Mouse (Mus musculus) small intestine, adult 2 months (tissue): ENCODE results near the gene Wfdc3. TPM values are rescaled to one million over a fixed set of nuclear protein-coding genes. Genes with fewer than 3 reads are reported as not detected.
"Not testable (repeated sequence)": the region's sequence is repeated elsewhere in the genome, so short reads cannot be mapped to it uniquely, and the experiment has no call there.

Experiments
- H3K27ac ChIP-seq: fragments of 200-500 bp; 2 replicates; pipeline ENCODE4 v1.5.1; 2012; ENCODE audit warnings: low read depth, low read length, control low read depth, inconsistent platforms; ENCODE audit not compliant: insufficient read depth
- H3K27me3 ChIP-seq: fragments of 200-500 bp; 2 replicates; pipeline ENCODE4 v1.6.1; 2012; ENCODE audit warnings: mild to moderate bottlenecking, moderate library complexity, low read length, inconsistent platforms; ENCODE audit not compliant: control insufficient read depth, insufficient read depth
- H3K36me3 ChIP-seq: fragments of 200-500 bp; 2 replicates; pipeline ENCODE4 v1.6.1; 2012; ENCODE audit warnings: mild to moderate bottlenecking, low read length, control low read depth, inconsistent platforms; ENCODE audit not compliant: control insufficient read depth, insufficient read depth
- H3K4me1 ChIP-seq: fragments of 200-500 bp; 2 replicates; pipeline ENCODE4 v1.6.1; 2012; ENCODE audit warnings: low read length, inconsistent platforms, mixed read lengths; ENCODE audit not compliant: control insufficient read depth, insufficient read depth, insufficient read length
- H3K4me3 ChIP-seq: fragments of 200-500 bp; 2 replicates; pipeline ENCODE4 v1.5.1; 2012; ENCODE audit warnings: low read depth, mild to moderate bottlenecking, control low read depth, inconsistent platforms, low read length, moderate library complexity
- CTCF ChIP-seq: fragments of 200-500 bp; IDR thresholded peaks from 2 replicates; pipeline ENCODE4 v1.5.1; 2012; ENCODE audit warnings: low read depth, mild to moderate bottlenecking, control low read depth, inconsistent platforms, low read length, moderate library complexity, mixed read lengths; ENCODE audit not compliant: insufficient replicate concordance, insufficient read length; ENCODE audit errors: extremely low read depth
- POLR2A ChIP-seq: fragments of 200-500 bp; IDR thresholded peaks from 2 replicates; pipeline ENCODE4 v1.6.1; 2012; ENCODE audit warnings: low read depth, mild to moderate bottlenecking, control low read depth, inconsistent platforms, low read length, moderate library complexity
- whole genome bisulfite sequencing: fragments of 180-500 bp; shearing (Covaris S2); methylation state at CpG from one replicate; pipeline ENCODE4 v1.1.7; 2018; 5-methylcytosine and 5-hydroxymethylcytosine counted together
- polyA plus RNA-seq: library from polyadenylated mRNA; depleted of rRNA; stranded (reverse); fragments of >200 nt; gene quantifications from 2 replicates; pipeline ENCODE4 v1.2.3, GENCODE M21; 2012

Gene Wfdc3
- polyA plus RNA-seq, 1 experiment: 0.06 TPM

GRCm38 (mm10) chr2:164737377-164738090 lies 8.2 kb downstream of the Wfdc3 start:
- Histone ChIP-seq H3K4me1 (peaks cover 11% of the 10 kb centered on the region; the same call in 1 of the 2 replicates), H3K4me3 (no peak overlapping the region), H3K27ac (peak overlapping the region; percentile 35; the same call in 1 of the 2 replicates), H3K36me3 (no peaks in the 10 kb centered on the region), H3K27me3 (no peaks in the 10 kb centered on the region)
- 34% methylated on average over 3 of the region's 3 CpGs for WGBS
- TF ChIP-seq CTCF (no peak), POLR2A (no peak)

GRCm38 (mm10) chr2:164735446-164735845 lies 10.3 kb downstream of the Wfdc3 start:
- no peak overlapping the region for H3K27ac ChIP-seq
- TF ChIP-seq POLR2A (no peak), CTCF (no peak)
- no peak overlapping the region for H3K4me3 ChIP-seq
- WGBS: 72% methylated on average over 5 of the region's 5 CpGs
- no peaks in the 10 kb centered on the region for H3K36me3 ChIP-seq
- peaks cover 14% of the 10 kb centered on the region; the same call in 1 of the 2 replicates for H3K4me1 ChIP-seq
- no peaks in the 10 kb centered on the region for H3K27me3 ChIP-seq

- H3K27ac ChIP-seq: no peak overlapping the region
- no peaks in the 10 kb centered on the region for H3K27me3 ChIP-seq
- 89% methylated on average over 5 of the region's 5 CpGs for WGBS
Measured at GRCm38 (mm10) chr2:164734839-164735238, 10.9 kb downstream of the Wfdc3 start.

DNA sequence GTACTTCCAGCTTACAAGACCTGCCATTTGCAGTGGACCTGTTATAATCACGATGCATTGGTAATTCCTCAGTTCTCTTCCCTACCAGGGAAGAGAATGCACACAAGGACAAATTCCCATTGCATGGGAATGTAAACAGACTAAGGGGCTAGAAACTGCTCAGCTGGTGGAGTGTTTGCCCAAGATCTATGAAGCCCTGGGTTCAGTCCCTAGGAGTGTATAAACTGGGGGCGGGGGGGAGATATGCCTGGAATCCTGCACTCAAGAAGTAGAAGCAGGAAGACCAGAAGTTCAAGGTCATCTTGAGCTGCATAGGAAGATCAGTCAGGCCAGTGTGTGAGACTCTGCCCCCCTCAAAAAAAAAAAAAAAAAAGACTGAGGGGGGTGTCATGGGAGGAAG lies 12.5 kb downstream of the Wfdc3 start:
- WGBS: 72% methylated on average over 2 of the region's 2 CpGs
- no peak overlapping the region for H3K4me3 ChIP-seq
- no peaks in the 10 kb centered on the region for H3K27me3 ChIP-seq
- H3K4me1 ChIP-seq: peaks cover 14% of the 10 kb centered on the region; the same call in 1 of the 2 replicates
- no peaks in the 10 kb centered on the region for H3K36me3 ChIP-seq
- no peak overlapping the region for H3K27ac ChIP-seq
- TF ChIP-seq POLR2A: no peak
- TF ChIP-seq CTCF: no peak

More at GRCm38 (mm10) chr2:164734839-164735238, 10.9 kb downstream of the Wfdc3 start:
- Histone ChIP-seq H3K4me3 (no peak overlapping the region), H3K36me3 (no peaks in the 10 kb centered on the region), H3K4me1 (peaks cover 14% of the 10 kb centered on the region; the same call in 1 of the 2 replicates)
- TF ChIP-seq POLR2A (no peak), CTCF (no peak)

DNA sequence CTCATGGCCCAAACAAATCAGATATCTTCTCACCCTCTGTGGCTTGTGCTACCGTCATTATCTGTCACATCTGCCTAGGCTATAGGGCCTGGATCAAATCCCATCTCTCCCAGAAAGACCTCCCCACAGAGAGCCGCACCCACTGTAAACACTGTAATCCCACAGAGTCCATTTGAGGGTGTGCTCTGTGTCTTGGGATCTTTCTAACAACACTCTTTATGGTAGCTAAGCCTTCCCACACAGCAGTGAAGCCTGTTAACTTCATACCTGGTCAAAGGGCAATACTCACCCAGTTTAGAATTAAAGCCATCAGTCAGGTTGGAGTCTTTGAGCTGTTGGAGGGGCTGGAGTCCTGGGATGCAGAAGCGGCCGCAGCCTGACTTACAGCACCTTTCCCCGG lies 14.0 kb downstream of the Wfdc3 start:
- no peaks in the 10 kb centered on the region for H3K36me3 ChIP-seq
- H3K27ac ChIP-seq: peak overlapping the region; percentile 10; the same call in 1 of the 2 replicates
- H3K4me1 ChIP-seq: peaks cover 4% of the 10 kb centered on the region; the same call in 1 of the 2 replicates
- TF ChIP-seq CTCF: no peak
- TF ChIP-seq POLR2A: no peak
- H3K4me3 ChIP-seq: no peak overlapping the region
- 31% methylated on average over 5 of the region's 5 CpGs for WGBS
- no peaks in the 10 kb centered on the region for H3K27me3 ChIP-seq

DNA sequence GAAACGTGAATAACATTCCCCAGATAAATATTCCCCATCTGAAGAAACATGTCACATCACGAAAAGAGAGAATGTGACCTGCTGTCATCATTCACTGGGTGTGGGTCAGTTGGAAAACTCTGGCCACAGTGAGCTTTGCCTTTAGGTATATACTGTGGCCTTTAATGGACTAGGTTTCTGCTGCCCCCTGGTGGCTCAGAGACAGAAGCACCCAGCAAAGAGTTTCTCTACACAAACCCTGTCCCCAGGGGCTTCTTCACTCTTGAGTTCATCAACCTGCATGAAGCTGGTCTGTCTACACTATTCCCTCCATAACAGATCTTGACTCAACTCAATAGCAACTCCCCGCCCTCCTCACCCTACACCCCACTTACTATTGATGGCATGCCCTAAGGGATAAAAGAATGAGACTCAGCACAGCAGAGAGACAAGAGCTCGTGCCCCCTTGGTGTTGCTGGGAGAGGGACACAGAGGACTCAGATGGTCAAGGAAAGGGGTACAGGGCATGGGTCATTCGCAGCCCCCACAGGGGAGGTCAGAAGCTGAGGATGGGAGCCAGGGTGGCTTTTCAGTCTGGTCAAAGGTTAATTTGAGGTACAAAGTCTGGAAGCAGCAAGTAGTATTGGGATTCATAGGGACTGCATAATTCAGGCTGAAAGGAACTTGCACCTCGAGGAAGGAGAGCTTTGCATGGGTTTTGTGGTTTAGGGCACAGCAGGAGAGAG lies 19.7 kb downstream of the Wfdc3 start:
- WGBS: 20% methylated on average over 6 of the region's 6 CpGs
- TF ChIP-seq POLR2A (no peak), CTCF (peak; percentile 77; the same call in 1 of the 2 replicates)
- H3K4me1 ChIP-seq: peaks cover 3% of the 10 kb centered on the region; the same call in 1 of the 2 replicates
- H3K4me3 ChIP-seq: no peak overlapping the region
- no peaks in the 10 kb centered on the region for H3K36me3 ChIP-seq
- no peaks in the 10 kb centered on the region for H3K27me3 ChIP-seq
- no peak overlapping the region for H3K27ac ChIP-seq

- TF ChIP-seq POLR2A (no peak), CTCF (no peak)
- H3K27ac ChIP-seq: no peak overlapping the region
- no peaks in the 10 kb centered on the region for H3K27me3 ChIP-seq
- 85% methylated on average over 4 of the region's 4 CpGs for WGBS
- H3K4me1 ChIP-seq: peaks cover 3% of the 10 kb centered on the region; the same call in 1 of the 2 replicates
- no peaks in the 10 kb centered on the region for H3K36me3 ChIP-seq
- no peak overlapping the region for H3K4me3 ChIP-seq
Measured at GRCm38 (mm10) chr2:164723276-164723675, 22.5 kb downstream of the Wfdc3 start.

- not testable (repeated sequence) for H3K36me3 ChIP-seq, H3K27ac ChIP-seq, H3K4me1 ChIP-seq, H3K4me3 ChIP-seq, H3K27me3 ChIP-seq
- WGBS: 94% methylated on average over 23 of the region's 23 CpGs
Measured at GRCm38 (mm10) chr2:164716194-164716786, 29.4 kb downstream of the Wfdc3 start.
